Mouse (Mus musculus) kidney, adult 18-20 months (tissue): ENCODE measurements around the gene RPS10-NUDT3.

ENCODE experiments used
- DNase-seq: peaks from one replicate; pipeline ENCODE4 v3.0.0; 2021

The RPS10-NUDT3 gene

GRCm38 (mm10) chr17:27609576-27609975, 25.4 kb downstream of the RPS10-NUDT3 start:
- DNase-seq, result no peak

- no peak for DNase-seq
Measured at GRCm38 (mm10) chr17:27603522-27604234, 31.3 kb downstream of the RPS10-NUDT3 start.

- no peak for DNase-seq
Measured at GRCm38 (mm10) chr17:27603036-27603435, 32.0 kb downstream of the RPS10-NUDT3 start.

GRCm38 (mm10) chr17:27600869-27601268, 34.2 kb downstream of the RPS10-NUDT3 start:
- DNase-seq, result no peak

- no peak for DNase-seq
Measured at GRCm38 (mm10) chr17:27600286-27600685, 34.7 kb downstream of the RPS10-NUDT3 start.

GRCm38 (mm10) chr17:27596376-27597190, 38.4 kb downstream of the RPS10-NUDT3 start:
- DNase-seq, result no peak

- no peak for DNase-seq
Measured at GRCm38 (mm10) chr17:27595659-27596375, 39.2 kb downstream of the RPS10-NUDT3 start.

- no peak for DNase-seq
Measured at GRCm38 (mm10) chr17:27592565-27592910, 42.5 kb downstream of the RPS10-NUDT3 start.

- no peak for DNase-seq
Measured at GRCm38 (mm10) chr17:27591826-27592564, 43.0 kb downstream of the RPS10-NUDT3 start.

- no peak for DNase-seq
Measured at GRCm38 (mm10) chr17:27588231-27588630, 46.8 kb downstream of the RPS10-NUDT3 start.

- DNase-seq, result peak; percentile 48
Measured at GRCm38 (mm10) chr17:27587252-27587651, 47.8 kb downstream of the RPS10-NUDT3 start.

- no peak for DNase-seq
Measured at GRCm38 (mm10) chr17:27586661-27587060, 48.4 kb downstream of the RPS10-NUDT3 start.

GRCm38 (mm10) chr17:27583185-27583894, 51.7 kb downstream of the RPS10-NUDT3 start:
- DNase-seq, result no peak

- no peak for DNase-seq
Measured at GRCm38 (mm10) chr17:27580392-27581068, 54.5 kb downstream of the RPS10-NUDT3 start.

- no peak for DNase-seq
Measured at GRCm38 (mm10) chr17:27579816-27580215, 55.2 kb downstream of the RPS10-NUDT3 start.

GRCm38 (mm10) chr17:27578487-27578886, 56.5 kb downstream of the RPS10-NUDT3 start:
- no peak for DNase-seq

- DNase-seq, result no peak
Measured at GRCm38 (mm10) chr17:27577468-27577867, 57.6 kb downstream of the RPS10-NUDT3 start.

GRCm38 (mm10) chr17:27576056-27576455, 59.0 kb downstream of the RPS10-NUDT3 start:
- no peak for DNase-seq

GRCm38 (mm10) chr17:27575116-27575776, 59.8 kb downstream of the RPS10-NUDT3 start:
- DNase-seq, result no peak

- peak; percentile 57 for DNase-seq
Measured at GRCm38 (mm10) chr17:27574470-27575115, 60.4 kb downstream of the RPS10-NUDT3 start.
